Mouse (Mus musculus) myocyte (in vitro differentiated cells): ENCODE measurements around the gene Rab3d. TPM values are rescaled to one million over a fixed set of nuclear protein-coding genes. Genes with fewer than 3 reads are reported as not detected.

Source experiments
- H3K27me3 ChIP-seq: one replicate; pipeline ENCODE4 v1.6.1; 2011; ENCODE audit not compliant: control insufficient read depth, insufficient read depth, insufficient read length
- H3K36me3 ChIP-seq: one replicate; pipeline ENCODE4 v1.6.1; 2011; ENCODE audit not compliant: control insufficient read depth, insufficient read depth
- H3K4me2 ChIP-seq: one replicate; pipeline ENCODE4 v1.6.1; 2011; ENCODE audit warnings: low read depth, control low read depth
- H3K4me3 ChIP-seq: one replicate; pipeline ENCODE4 v1.5.1; 2011; ENCODE audit warnings: mild to moderate bottlenecking, control low read depth, moderate library complexity
- H3K79me2 ChIP-seq: one replicate; pipeline ENCODE4 v1.6.1; 2011; ENCODE audit not compliant: control insufficient read depth, insufficient read depth
- H3ac ChIP-seq: one replicate; pipeline ENCODE4 v1.6.1; 2011; ENCODE audit not compliant: control insufficient read depth, insufficient read length
- CEBPB ChIP-seq: IDR thresholded peaks from 2 replicates; pipeline ENCODE4 v1.6.1; 2011; ENCODE audit warnings: mild to moderate bottlenecking, moderate library complexity; ENCODE audit not compliant: poor library complexity, insufficient read depth, severe bottlenecking
- E2F4 ChIP-seq: IDR thresholded peaks from one replicate; pipeline ENCODE4 v1.6.1; 2011; ENCODE audit warnings: mild to moderate bottlenecking, control low read depth, moderate library complexity; ENCODE audit not compliant: insufficient read depth
- MAX ChIP-seq: IDR thresholded peaks from one replicate; pipeline ENCODE4 v1.6.1; 2011; ENCODE audit warnings: low read depth, mild to moderate bottlenecking, control low read depth
- MYOD1 ChIP-seq, 3 experiments: IDR thresholded peaks; one replicate each; pipeline ENCODE4 v1.6.1; 2011; ENCODE audit warnings: control low read depth in 2 of 3, low read depth in 2 of 3, mild to moderate bottlenecking in 2 of 3, moderate library complexity in 1 of 3; ENCODE audit not compliant: insufficient read length in 2 of 3, control insufficient read depth in 1 of 3
- MYOG ChIP-seq, 3 experiments: IDR thresholded peaks; one replicate each; pipeline ENCODE4 v1.6.1; 2011; ENCODE audit warnings: control low read depth in 2 of 3, low read depth in 2 of 3, mild to moderate bottlenecking in 2 of 3; ENCODE audit not compliant: insufficient read length in 2 of 3, control insufficient read depth in 1 of 3, insufficient read depth in 1 of 3
- POLR2A ChIP-seq: IDR thresholded peaks from one replicate; pipeline ENCODE4 v1.6.1; 2011; ENCODE audit warnings: low read depth, mild to moderate bottlenecking, control low read depth, moderate library complexity; ENCODE audit not compliant: insufficient read length
- POLR2AphosphoS2 ChIP-seq: IDR thresholded peaks from one replicate; pipeline ENCODE4 v1.6.1; 2011; ENCODE audit warnings: low read depth, control low read depth; ENCODE audit not compliant: insufficient read length
- REST ChIP-seq: IDR thresholded peaks from one replicate; pipeline ENCODE4 v1.6.1; 2011; ENCODE audit warnings: mild to moderate bottlenecking, control low read depth, moderate library complexity; ENCODE audit not compliant: insufficient read depth, insufficient read length
- SRF ChIP-seq: IDR thresholded peaks from one replicate; pipeline ENCODE4 v1.6.1; 2011; ENCODE audit warnings: low read depth; ENCODE audit not compliant: control insufficient read depth, insufficient read length
- TCF12 ChIP-seq: IDR thresholded peaks from one replicate; pipeline ENCODE4 v1.6.1; 2011; ENCODE audit warnings: mild to moderate bottlenecking, control low read depth; ENCODE audit not compliant: poor library complexity, insufficient read depth, severe bottlenecking
- TCF3 ChIP-seq: IDR thresholded peaks from one replicate; pipeline ENCODE4 v1.6.1; 2011; ENCODE audit warnings: low read depth, control low read depth; ENCODE audit not compliant: insufficient read length
- USF1 ChIP-seq: IDR thresholded peaks from one replicate; pipeline ENCODE4 v1.6.1; 2011; ENCODE audit warnings: low read depth, mild to moderate bottlenecking, control low read depth, moderate library complexity
- polyA plus RNA-seq: library from polyadenylated mRNA; unstranded; fragments of >200 nt; fragmentation: generic; extraction: Trizol; gene quantifications from one replicate; pipeline ENCODE4 v1.2.1, GENCODE M21; 2012; ENCODE audit warnings: missing spikeins

Rab3d gene
- polyA plus RNA-seq, 1 experiment, result 24.1 TPM

GRCm38 (mm10) chr9:21927208-21927753 is 9.3 kb upstream of the Rab3d start, which contains the start of the genes Ccdc159 and Tmem205:
Gene Ccdc159 (plus strand): TSS chr9:21927471.
Gene Tmem205 (minus strand): TSS chr9:21927556.
- Histone ChIP-seq H3K27me3 (no peaks in the 10 kb centered on the region), H3K4me2 (peak within 1 kb of the TSS; percentile 90), H3K4me3 (peak within 1 kb of the TSS; percentile 30), H3K79me2 (no peaks in the 10 kb centered on the region), H3K36me3 (no peaks in the 10 kb centered on the region), H3ac (no peak within 1 kb of the TSS)
- TF ChIP-seq POLR2AphosphoS2 (peak; percentile 89), TCF3 (no peak), POLR2A (peak; percentile 81)

GRCm38 (mm10) chr9:21926784-21927183 is 8.8 kb upstream of the Rab3d start:
- no peaks in the 10 kb centered on the region for H3K79me2 ChIP-seq
- no peaks in the 10 kb centered on the region for H3K27me3 ChIP-seq
- no peaks in the 10 kb centered on the region for H3K36me3 ChIP-seq
- TF ChIP-seq E2F4, result no peak
- TF ChIP-seq MYOG (IDR thresholded peaks at IDR 0.05; ENCODE audit: control insufficient read depth in 1 of 3, insufficient read depth in 1 of 3, insufficient read length in 2 of 3, low read depth in 2 of 3), result no peak
- TF ChIP-seq TCF3, result no peak
- TF ChIP-seq REST, result no peak
- TF ChIP-seq TCF12, result no peak
- TF ChIP-seq SRF, result no peak
- TF ChIP-seq MYOD1 (IDR thresholded peaks at IDR 0.05; ENCODE audit: control insufficient read depth in 1 of 3, insufficient read length in 2 of 3, low read depth in 2 of 3), result no peak
- no peak for TF ChIP-seq POLR2A
- TF ChIP-seq USF1, result no peak
- TF ChIP-seq CEBPB, result no peak
- no peak for TF ChIP-seq POLR2AphosphoS2
- peak overlapping the region; percentile 30 for H3K4me3 ChIP-seq
- H3K4me2 ChIP-seq, result peak overlapping the region; percentile 90
- H3ac ChIP-seq, result no peak overlapping the region

- Histone ChIP-seq H3ac (no peak overlapping the region), H3K79me2 (no peaks in the 10 kb centered on the region), H3K4me3 (peak overlapping the region; percentile 30), H3K4me2 (peak overlapping the region; percentile 90), H3K27me3 (no peaks in the 10 kb centered on the region), H3K36me3 (no peaks in the 10 kb centered on the region)
- TF ChIP-seq E2F4 (no peak), CEBPB (no peak), POLR2AphosphoS2 (no peak), TCF12 (no peak), MYOD1 (IDR thresholded peaks at IDR 0.05; ENCODE audit: control insufficient read depth in 1 of 3, insufficient read length in 2 of 3, low read depth in 2 of 3) (no peak)
Observed at GRCm38 (mm10) chr9:21926155-21926554, 8.2 kb upstream of the Rab3d start.

- H3K4me2 ChIP-seq, result peak overlapping the region; percentile 90
- TF ChIP-seq TCF12, result no peak
- no peak for TF ChIP-seq E2F4
- TF ChIP-seq MAX, result no peak
- TF ChIP-seq USF1, result no peak
- TF ChIP-seq TCF3, result no peak
- TF ChIP-seq POLR2AphosphoS2, result no peak
- TF ChIP-seq MYOD1 (IDR thresholded peaks at IDR 0.05; ENCODE audit: control insufficient read depth in 1 of 3, insufficient read length in 2 of 3, low read depth in 2 of 3), result no peak
- no peak for TF ChIP-seq CEBPB
- no peak for TF ChIP-seq SRF
- TF ChIP-seq POLR2A, result no peak
- no peak for TF ChIP-seq MYOG (IDR thresholded peaks at IDR 0.05; ENCODE audit: control insufficient read depth in 1 of 3, insufficient read depth in 1 of 3, insufficient read length in 2 of 3, low read depth in 2 of 3)
- no peak for TF ChIP-seq REST
- H3K79me2 ChIP-seq, result no peaks in the 10 kb centered on the region
- H3K27me3 ChIP-seq, result no peaks in the 10 kb centered on the region
- H3ac ChIP-seq, result no peak overlapping the region
- no peaks in the 10 kb centered on the region for H3K36me3 ChIP-seq
- no peak overlapping the region for H3K4me3 ChIP-seq
Observed at GRCm38 (mm10) chr9:21925506-21925905, 7.5 kb upstream of the Rab3d start.

GRCm38 (mm10) chr9:21925034-21925433 is 7.0 kb upstream of the Rab3d start:
- Histone ChIP-seq H3K4me2 (no peak overlapping the region), H3K36me3 (no peaks in the 10 kb centered on the region), H3K4me3 (no peak overlapping the region), H3K79me2 (no peaks in the 10 kb centered on the region), H3K27me3 (no peaks in the 10 kb centered on the region), H3ac (no peak overlapping the region)
- TF ChIP-seq MAX, result no peak
- no peak for TF ChIP-seq SRF
- TF ChIP-seq E2F4, result no peak
- no peak for TF ChIP-seq TCF3
- no peak for TF ChIP-seq USF1
- no peak for TF ChIP-seq CEBPB
- TF ChIP-seq MYOG (IDR thresholded peaks at IDR 0.05; ENCODE audit: control insufficient read depth in 1 of 3, insufficient read depth in 1 of 3, insufficient read length in 2 of 3, low read depth in 2 of 3), result no peak
- no peak for TF ChIP-seq POLR2AphosphoS2
- no peak for TF ChIP-seq MYOD1 (IDR thresholded peaks at IDR 0.05; ENCODE audit: control insufficient read depth in 1 of 3, insufficient read length in 2 of 3, low read depth in 2 of 3)
- no peak for TF ChIP-seq REST
- TF ChIP-seq POLR2A, result no peak
- TF ChIP-seq TCF12, result no peak
